Mouse (Mus musculus) liver, embryonic 14.5 days (tissue): Measurements from ENCODE around the gene Sult2a3. TPM values are rescaled to one million over a fixed set of nuclear protein-coding genes. Genes with fewer than 3 reads are reported as not detected.

Experiments used
- polyA plus RNA-seq, 2 experiments: library from polyadenylated mRNA; depleted of rRNA in 1 of 2; stranded (reverse) in 1 of 2; unstranded in 1 of 2; fragments of >200 nt; fragmentation: Nextera tagmentation in 1 of 2; extraction: Ambion mirVana in 1 of 2; gene quantifications; 2 replicates each; pipeline versions ENCODE4 v1.2.1 to v1.2.3; 2012 to 2014

Sult2a3 gene
- polyA plus RNA-seq, 2 experiments, result 0.07 TPM; not detected in 1

Other genes starting within 250 kb of the Sult2a3 start
- gene Sult2a4, start 133.4 kb downstream of the Sult2a3 start, polyA plus RNA-seq (2012; rRNA removed), result not detected in 2 replicates
- not detected in 2 replicates for gene Sult2a4, start 133.4 kb downstream of the Sult2a3 start, polyA plus RNA-seq (2014; fragmentation: Nextera tagmentation; extraction: Ambion mirVana)
- gene Sult2a6, start 131.8 kb upstream of the Sult2a3 start, polyA plus RNA-seq (2012; rRNA removed), result not detected in 2 replicates
- gene Sult2a6, start 131.8 kb upstream of the Sult2a3 start, polyA plus RNA-seq (2014; fragmentation: Nextera tagmentation; extraction: Ambion mirVana), result 0.24 TPM in 1 of 2 replicates, not detected in the other
- not detected in 2 replicates for gene Obox8, start 210.5 kb upstream of the Sult2a3 start, polyA plus RNA-seq (2012; rRNA removed)
- not detected in 2 replicates for gene Obox8, start 210.5 kb upstream of the Sult2a3 start, polyA plus RNA-seq (2014; fragmentation: Nextera tagmentation; extraction: Ambion mirVana)